Mouse (Mus musculus): ENCODE measurements around the gene D13Ertd608e. TPM values are rescaled to one million over a fixed set of nuclear protein-coding genes. Genes with fewer than 3 reads are reported as not detected.

Gene D13Ertd608e
- total RNA-seq (2023) = not detected

GRCm38 (mm10) chr13:119835320-119836056, at the start of gene D13Ertd608e:
TSS of gene D13Ertd608e (plus strand) at chr13:119836006.

DNA sequence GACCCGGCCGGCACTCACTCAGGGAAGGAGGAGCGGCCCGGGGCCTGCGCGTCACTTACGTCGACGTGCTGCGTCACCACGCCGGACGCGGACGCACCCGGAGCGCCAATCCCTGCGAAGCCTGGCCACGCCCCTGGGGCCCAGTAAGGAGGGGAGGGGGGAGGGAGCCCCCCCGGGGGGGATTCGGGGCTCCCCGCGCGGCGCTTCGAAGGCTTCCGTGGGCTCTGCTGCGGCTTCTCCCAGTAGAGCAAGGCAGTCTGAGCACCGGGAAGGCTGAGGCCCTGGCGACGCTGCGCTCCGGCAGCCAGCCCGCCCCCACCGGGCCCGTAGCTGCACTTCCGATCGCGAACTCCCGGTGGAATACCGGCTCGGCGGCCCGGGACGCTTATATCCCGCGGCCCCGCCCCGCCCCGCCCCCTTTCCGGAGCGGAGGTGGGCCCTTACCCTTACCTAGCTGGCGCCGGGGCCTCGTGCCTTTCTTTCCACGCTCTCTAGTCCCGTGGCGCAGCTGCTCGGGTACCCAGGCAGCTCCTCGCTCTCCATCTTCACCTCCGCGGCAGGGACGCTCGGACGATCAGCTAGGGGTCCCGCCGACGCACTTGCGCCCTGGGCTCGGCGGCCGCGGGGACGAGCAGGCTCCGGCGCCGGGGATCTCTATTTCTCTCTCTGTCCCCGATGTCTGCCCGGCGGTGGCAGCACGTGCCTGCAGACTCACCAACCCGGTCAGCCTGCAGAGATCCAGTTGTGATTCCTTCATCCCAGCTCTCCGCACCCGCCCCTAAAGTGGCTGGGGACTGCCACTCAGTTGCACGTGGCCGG, 44.8 kb upstream of the D13Ertd608e start, which contains the start of gene Zfp131:
TSS of gene Zfp131 (minus strand) at position 129 of the 819 bp plus-strand sequence.

GRCm38 (mm10) chr13:119830116-119830515, 5.7 kb upstream of the D13Ertd608e start, which contains the start of gene AF067063:
TSS of gene AF067063 (minus strand) at chr13:119830216.

GRCm38 (mm10) chr13:119894685-119895084, 58.9 kb downstream of the D13Ertd608e start, which contains the start of gene Tcstv1:
TSS of gene Tcstv1 (minus strand) at chr13:119894785.

Other genes with a start within 250 kb of the D13Ertd608e start
- not detected for gene Ccl28, start 212.2 kb upstream of the D13Ertd608e start, total RNA-seq (2023)
- 35.6 TPM for gene Hmgcs1, start 145.6 kb upstream of the D13Ertd608e start, total RNA-seq (2023)
- gene Nim1k, start 80.1 kb upstream of the D13Ertd608e start, total RNA-seq (2023) = 0.94 TPM
- 69.0 TPM for gene Zfp131, start 45.1 kb upstream of the D13Ertd608e start, total RNA-seq (2023)
- not detected for gene AF067063, start 5.8 kb upstream of the D13Ertd608e start, total RNA-seq (2023)
- gene Tcstv1, start 58.8 kb downstream of the D13Ertd608e start, total RNA-seq (2023) = not detected
- gene Gm21761, start 93.3 kb downstream of the D13Ertd608e start, total RNA-seq (2023) = not detected
- gene B020031M17Rik, start 114.8 kb downstream of the D13Ertd608e start, total RNA-seq (2023) = not detected
- gene Gm36079, start 191.0 kb downstream of the D13Ertd608e start, total RNA-seq (2023) = not detected
- gene Gm21188, start 216.2 kb downstream of the D13Ertd608e start, total RNA-seq (2023) = 0.47 TPM

All from CD4-positive naive resting alpha-beta T cell, adult 76 days (primary cell).